Mouse (Mus musculus) stomach, embryonic 14.5 days (tissue): ENCODE data around the gene Catsperg1. TPM values are rescaled to one million over a fixed set of nuclear protein-coding genes. Genes with fewer than 3 reads are reported as not detected.

Experiments used
- ATAC-seq: fragments of 200-750 bp; cut with Nextera tagmentation; 2 replicates; pipeline ENCODE4 v1.8.0; 2017; ENCODE audit warnings: low read depth, moderate TSS enrichment; ENCODE audit not compliant: insufficient number of reproducible peaks, insufficient read depth, low FRiP score
- H3K27ac ChIP-seq: fragments of 300-500 bp; sonication (generic); 2 replicates; pipeline ENCODE4 v1.5.1; 2014; ENCODE audit warnings: mild to moderate bottlenecking, low read length, moderate library complexity, mixed read lengths
- H3K27me3 ChIP-seq: fragments of 300-500 bp; sonication (generic); 2 replicates; pipeline ENCODE4 v1.6.1; 2014; ENCODE audit warnings: low read length, control low read depth, mixed read lengths; ENCODE audit not compliant: control insufficient read depth, insufficient read depth
- H3K36me3 ChIP-seq: fragments of 300-500 bp; sonication (generic); 2 replicates; pipeline ENCODE4 v1.6.1; 2014; ENCODE audit warnings: mild to moderate bottlenecking, control low read depth, low read length, moderate library complexity, mixed read lengths; ENCODE audit not compliant: control insufficient read depth, insufficient read depth
- H3K4me1 ChIP-seq: fragments of 300-500 bp; sonication (generic); 2 replicates; pipeline ENCODE4 v1.6.1; 2014; ENCODE audit warnings: low read length, control low read depth, mixed read lengths; ENCODE audit not compliant: control insufficient read depth, insufficient read depth
- H3K4me2 ChIP-seq: fragments of 300-500 bp; sonication (generic); replicated peaks from 2 replicates; pipeline ENCODE4 v1.6.1; 2014; ENCODE audit warnings: low read depth, low read length, control low read depth
- H3K4me3 ChIP-seq: fragments of 300-500 bp; sonication (generic); 2 replicates; pipeline ENCODE4 v1.5.1; 2014; ENCODE audit warnings: low read depth, low read length, control low read depth
- H3K9ac ChIP-seq: fragments of 300-500 bp; sonication (generic); replicated peaks from 2 replicates; pipeline ENCODE4 v1.6.1; 2014; ENCODE audit warnings: low read depth, mild to moderate bottlenecking, control low read depth, low read length, moderate library complexity, mixed read lengths
- H3K9me3 ChIP-seq: fragments of 300-500 bp; sonication (generic); 2 replicates; pipeline ENCODE4 v1.6.1; 2016; ENCODE audit warnings: low read depth, low read length, control low read depth; ENCODE audit not compliant: control insufficient read depth
- WGBS: fragments of 180-500 bp; shearing (Covaris S2); extraction: QIAGEN DNeasy Blood & Tissue Kit; methylation state at CpG from one replicate; pipeline ENCODE4 v1.1.7; 2014; 5-methylcytosine and 5-hydroxymethylcytosine counted together
- polyA plus RNA-seq: library from polyadenylated mRNA; unstranded; fragments of >200 nt; fragmentation: Nextera tagmentation; extraction: Ambion mirVana; gene quantifications from 2 replicates; pipeline ENCODE4 v1.2.1, GENCODE M21; 2014

The Catsperg1 gene
- polyA plus RNA-seq, 1 experiment from 2014 or later: 1.6 TPM

DNA sequence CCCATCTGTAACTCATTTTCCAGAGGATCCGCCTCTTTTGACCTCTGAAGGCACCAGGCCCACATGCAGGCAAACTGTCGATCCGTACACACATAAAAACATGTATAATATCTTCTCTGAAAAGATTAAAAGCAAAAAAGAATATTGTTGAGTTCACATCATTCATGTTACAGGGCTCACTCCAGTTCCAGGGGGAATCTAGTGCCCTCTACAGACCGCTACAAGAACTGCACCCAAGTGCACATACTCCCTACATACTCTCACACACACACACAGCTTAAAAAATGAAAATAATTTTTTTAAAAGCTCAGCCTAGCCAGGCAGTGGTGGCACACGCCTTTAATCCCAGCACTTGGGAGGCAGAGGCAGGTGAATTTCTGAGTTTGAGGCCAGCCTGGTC is 20.8 kb upstream of the Catsperg1 start:
- Histone ChIP-seq H3K9me3 (no peaks in the 10 kb centered on the region), H3K36me3 (no peaks in the 10 kb centered on the region), H3K27ac (no peak overlapping the region), H3K4me2 (no peak overlapping the region), H3K4me3 (no peak overlapping the region), H3K9ac (no peak overlapping the region), H3K4me1 (0 out of 2 replicates have a peak, but pooled peaks cover 8% of the 10 kb centered on the region), H3K27me3 (no peaks in the 10 kb centered on the region; the same call in 1 of the 2 replicates)
- 80% methylated on average over 5 of the region's 5 CpGs for WGBS
- no peak for ATAC-seq

DNA sequence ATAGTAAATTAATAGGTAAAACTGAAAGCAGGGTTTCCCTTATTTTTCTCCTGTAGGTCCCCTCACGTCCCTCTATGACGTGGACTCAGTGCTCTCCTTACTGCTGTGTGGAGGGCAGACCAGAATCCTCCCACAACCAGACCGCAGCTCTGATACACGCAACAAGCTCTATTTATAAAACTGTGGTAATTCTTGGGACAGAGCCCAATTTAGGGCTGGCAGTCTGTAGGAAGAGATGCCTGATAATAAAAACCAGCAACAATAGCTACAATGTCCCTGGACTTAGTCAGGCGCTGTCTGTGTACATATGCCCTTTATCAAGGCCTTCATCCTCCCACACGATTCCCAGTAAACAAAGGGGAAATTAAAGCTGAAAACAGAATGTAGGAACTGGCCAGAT is 19.9 kb upstream of the Catsperg1 start:
- no peak overlapping the region for H3K4me3 ChIP-seq
- H3K27ac ChIP-seq: no peak overlapping the region
- H3K9ac ChIP-seq: no peak overlapping the region
- no peak for ATAC-seq
- WGBS: 63% methylated on average over 6 of the region's 6 CpGs
- H3K9me3 ChIP-seq: no peaks in the 10 kb centered on the region
- no peaks in the 10 kb centered on the region; the same call in 1 of the 2 replicates for H3K27me3 ChIP-seq
- H3K4me2 ChIP-seq: no peak overlapping the region
- H3K36me3 ChIP-seq: no peaks in the 10 kb centered on the region
- no peaks in the 10 kb centered on the region for H3K4me1 ChIP-seq

DNA sequence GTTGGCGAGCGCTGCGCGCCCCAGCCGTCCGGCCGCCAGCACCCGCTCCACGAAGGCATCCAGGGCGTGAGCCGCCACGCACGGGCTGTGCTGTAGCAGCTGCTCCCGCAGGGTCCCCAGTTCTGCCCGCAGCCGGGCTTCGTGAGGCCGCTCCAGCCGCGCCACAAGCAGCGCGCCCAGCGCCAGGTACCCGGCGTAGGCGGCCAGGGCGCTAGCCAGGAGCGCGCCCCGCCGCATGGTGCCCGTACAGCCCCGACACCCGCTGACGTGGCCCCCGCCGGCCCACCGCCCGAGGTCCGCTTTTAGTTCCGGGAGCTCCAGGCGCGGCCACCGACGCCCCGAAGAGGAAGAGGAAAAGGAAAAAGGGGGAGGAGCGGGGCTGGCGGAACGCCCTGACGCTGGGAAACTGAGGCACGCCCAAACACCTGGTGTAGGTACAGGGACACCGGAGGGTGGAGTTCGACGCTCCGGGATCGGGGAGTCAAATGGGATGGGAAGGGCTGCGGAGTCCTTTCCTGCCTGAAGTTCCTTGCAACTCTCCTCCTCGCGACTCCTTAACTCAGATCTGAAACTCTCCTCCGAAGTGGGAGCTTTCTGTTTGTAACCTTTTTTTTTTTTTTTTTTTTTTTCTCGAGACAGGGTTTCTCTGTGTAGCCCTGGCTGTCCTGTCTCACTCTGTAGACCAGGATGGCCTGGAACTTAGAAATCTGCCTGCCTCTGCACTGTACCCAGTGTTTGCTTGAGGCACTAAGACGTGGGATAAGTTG is 18.6 kb upstream of the Catsperg1 start, which contains the start of gene Kcnk6:
Gene Kcnk6 (minus strand): TSS at position 269 of the 767 bp plus-strand sequence.
- 1% methylated on average over 60 of the region's 62 CpGs for WGBS
- H3K9me3 ChIP-seq: no peaks in the 10 kb centered on the region
- H3K27me3 ChIP-seq: no peaks in the 10 kb centered on the region; the same call in 1 of the 2 replicates
- no peaks in the 10 kb centered on the region for H3K36me3 ChIP-seq
- peak within 1 kb of the TSS; percentile 96 for H3K4me2 ChIP-seq
- H3K27ac ChIP-seq: no peak within 1 kb of the TSS
- peak within 1 kb of the TSS; percentile 60 for H3K4me3 ChIP-seq
- no peaks in the 10 kb centered on the region for H3K4me1 ChIP-seq
- ATAC-seq: peak; percentile 33; the same call in 1 of the 2 replicates
- H3K9ac ChIP-seq: peak within 1 kb of the TSS; percentile 61

GRCm38 (mm10) chr7:29231517-29231916 is 17.7 kb upstream of the Catsperg1 start:
- Histone ChIP-seq H3K27ac (no peak overlapping the region), H3K4me1 (no peaks in the 10 kb centered on the region), H3K9ac (no peak overlapping the region), H3K4me2 (peak overlapping the region; percentile 96), H3K9me3 (no peaks in the 10 kb centered on the region), H3K27me3 (no peaks in the 10 kb centered on the region; the same call in 1 of the 2 replicates), H3K36me3 (no peaks in the 10 kb centered on the region), H3K4me3 (peak overlapping the region; percentile 60; the same call in 1 of the 2 replicates)
- 63% methylated on average over 3 of the region's 3 CpGs for WGBS
- ATAC-seq: no peak

- Histone ChIP-seq H3K9me3 (no peaks in the 10 kb centered on the region), H3K4me1 (0 out of 2 replicates have a peak, but pooled peaks cover under 1% of the 10 kb centered on the region), H3K36me3 (no peaks in the 10 kb centered on the region), H3K4me3 (no peak overlapping the region), H3K9ac (no peak overlapping the region), H3K27me3 (no peaks in the 10 kb centered on the region; the same call in 1 of the 2 replicates), H3K27ac (no peak overlapping the region), H3K4me2 (no peak overlapping the region)
- WGBS: 60% methylated on average over 3 of the region's 3 CpGs
- ATAC-seq: no peak
These were observed 16.7 kb upstream of the Catsperg1 start for GRCm38 (mm10) chr7:29230560-29230959.

DNA sequence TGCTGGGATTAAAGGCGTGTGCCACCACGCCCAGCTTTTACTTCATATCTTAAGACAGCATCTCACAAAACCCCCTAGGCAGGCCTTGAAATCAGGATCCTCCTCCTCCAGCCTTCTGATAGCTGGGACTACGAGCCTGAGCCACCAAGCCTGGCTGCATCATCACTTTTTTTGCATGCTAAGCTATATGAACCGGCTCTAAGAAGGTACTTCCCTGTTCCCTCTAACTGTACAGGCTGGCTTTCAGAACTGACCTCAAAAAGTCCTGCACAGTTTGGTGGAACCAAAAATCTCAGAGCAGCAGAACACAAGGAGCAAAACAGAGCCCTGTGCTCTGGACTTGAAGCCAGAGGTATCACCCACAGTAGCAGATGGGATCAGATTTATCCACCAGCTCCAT is 14.4 kb upstream of the Catsperg1 start:
- 0 out of 2 replicates have a peak, but pooled peaks cover 3% of the 10 kb centered on the region for H3K4me1 ChIP-seq
- H3K4me3 ChIP-seq: no peak overlapping the region
- 79% methylated on average over 4 of the region's 4 CpGs for WGBS
- H3K27ac ChIP-seq: no peak overlapping the region
- H3K4me2 ChIP-seq: no peak overlapping the region
- no peaks in the 10 kb centered on the region for H3K36me3 ChIP-seq
- no peak for ATAC-seq
- no peak overlapping the region for H3K9ac ChIP-seq
- no peaks in the 10 kb centered on the region; the same call in 1 of the 2 replicates for H3K27me3 ChIP-seq
- no peaks in the 10 kb centered on the region for H3K9me3 ChIP-seq

DNA sequence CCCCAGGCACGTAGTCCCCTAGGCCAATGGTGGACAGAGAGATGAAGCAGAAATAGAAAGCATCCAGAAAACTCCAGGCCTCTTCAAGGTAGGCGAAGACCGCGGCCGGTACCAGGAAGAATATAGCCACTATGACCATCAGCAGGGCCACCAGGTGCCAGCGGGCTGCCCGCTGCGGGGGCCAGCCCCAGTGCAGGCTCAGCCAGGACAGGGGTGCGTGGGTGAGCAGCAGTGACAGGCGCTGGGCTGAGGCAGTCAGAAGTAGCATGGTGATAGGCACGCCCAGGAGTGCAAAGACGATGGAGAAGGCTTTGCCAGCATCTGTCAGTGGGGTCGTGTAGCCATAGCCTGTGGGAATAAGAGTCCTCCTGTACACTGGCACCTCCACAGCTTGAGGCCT is 11.7 kb upstream of the Catsperg1 start:
- H3K4me1 ChIP-seq: 0 out of 2 replicates have a peak, but pooled peaks cover 3% of the 10 kb centered on the region
- no peaks in the 10 kb centered on the region for H3K27me3 ChIP-seq
- WGBS: 73% methylated on average over 13 of the region's 13 CpGs
- 0 out of 2 replicates have a peak, but pooled peaks cover under 1% of the 10 kb centered on the region for H3K9me3 ChIP-seq
- H3K27ac ChIP-seq: no peak overlapping the region
- ATAC-seq: no peak
- H3K4me2 ChIP-seq: no peak overlapping the region
- H3K9ac ChIP-seq: no peak overlapping the region
- H3K36me3 ChIP-seq: no peaks in the 10 kb centered on the region
- H3K4me3 ChIP-seq: no peak overlapping the region

DNA sequence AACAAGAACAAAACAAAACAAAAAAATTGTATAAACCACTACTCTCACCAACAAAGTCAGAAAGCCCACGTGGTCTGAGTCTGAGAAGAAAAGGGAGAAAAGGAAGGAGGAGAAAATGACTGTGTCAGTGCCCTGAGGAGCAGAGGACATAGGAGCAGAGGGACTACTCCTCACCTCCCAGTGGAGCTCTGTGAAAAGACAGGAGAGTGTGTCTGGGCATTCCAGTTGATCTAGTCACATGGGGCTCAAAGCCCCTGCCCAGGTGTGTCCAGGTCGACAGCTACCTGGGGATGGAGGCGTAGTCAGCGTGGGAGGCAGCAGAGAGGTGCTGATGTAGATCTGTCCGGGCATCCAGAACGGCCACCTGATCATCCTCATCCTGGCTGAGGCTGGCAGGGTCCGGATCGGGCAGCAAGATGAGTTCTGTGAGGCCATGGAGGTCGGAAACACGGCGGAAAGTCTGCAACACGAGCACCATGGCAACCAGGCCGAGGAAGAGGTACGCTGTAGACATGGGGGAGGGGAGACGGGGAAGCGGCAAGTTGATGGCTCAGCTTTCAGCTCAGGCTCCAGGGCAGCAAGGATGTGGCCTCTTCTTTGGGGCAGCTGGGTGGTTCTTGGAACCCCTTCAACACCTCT is 11.0 kb upstream of the Catsperg1 start:
- Histone ChIP-seq H3K4me2 (no peak overlapping the region), H3K36me3 (no peaks in the 10 kb centered on the region), H3K4me3 (no peak overlapping the region), H3K27me3 (no peaks in the 10 kb centered on the region), H3K27ac (no peak overlapping the region), H3K4me1 (0 out of 2 replicates have a peak, but pooled peaks cover 3% of the 10 kb centered on the region), H3K9me3 (peaks cover 3% of the 10 kb centered on the region; the same call in 1 of the 2 replicates), H3K9ac (no peak overlapping the region)
- WGBS: 13% methylated on average over 16 of the region's 16 CpGs
- ATAC-seq: no peak
